Mouse (Mus musculus): ENCODE results near the gene Fbxo46.

GRCm38 (mm10) chr7:19092381-19093173, 27.1 kb upstream of the Fbxo46 start:
- TF ChIP-seq EP300 (IDR thresholded peaks at IDR 0.05; ENCODE audit: low read depth) (peak; percentile 9; the same call in 1 of the 2 replicates), CTCF (IDR thresholded peaks at IDR 0.05; ENCODE audit: low read depth) (no peak)
